Mouse (Mus musculus) cerebellum, postnatal 36 days (tissue): Measurements from ENCODE around the gene Rrm1.
"Not testable (repeated sequence)": the region's sequence is repeated elsewhere in the genome, so short reads cannot be mapped to it uniquely, and the experiment has no call there.

Source experiments
- DNase-seq, 2 experiments: peaks; one replicate each; pipeline ENCODE4 v3.0.0; 2021 to 2022; ENCODE audit warnings: mixed read lengths in 2 of 2

Gene Rrm1

DNA sequence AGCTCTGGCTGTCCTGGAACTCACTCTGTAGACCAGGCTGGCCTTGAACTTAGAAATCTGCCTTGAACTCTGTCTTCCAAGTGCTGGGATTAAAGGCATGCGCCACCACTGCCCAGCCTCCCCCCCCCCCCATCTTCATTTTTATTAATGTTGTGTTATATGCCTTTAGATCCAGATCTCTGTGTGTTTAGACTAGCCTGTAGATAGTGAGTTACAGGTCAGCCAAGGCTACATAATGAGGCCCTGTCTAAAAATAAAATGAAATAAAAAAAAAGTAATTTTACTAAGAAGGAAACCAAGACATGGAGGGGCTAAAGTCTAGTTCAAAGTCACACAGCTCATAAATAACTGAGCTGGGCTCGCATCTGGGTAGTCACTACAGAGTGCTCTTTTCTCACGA lies 37.4 kb downstream of the Rrm1 start:
- no peak for DNase-seq

DNA sequence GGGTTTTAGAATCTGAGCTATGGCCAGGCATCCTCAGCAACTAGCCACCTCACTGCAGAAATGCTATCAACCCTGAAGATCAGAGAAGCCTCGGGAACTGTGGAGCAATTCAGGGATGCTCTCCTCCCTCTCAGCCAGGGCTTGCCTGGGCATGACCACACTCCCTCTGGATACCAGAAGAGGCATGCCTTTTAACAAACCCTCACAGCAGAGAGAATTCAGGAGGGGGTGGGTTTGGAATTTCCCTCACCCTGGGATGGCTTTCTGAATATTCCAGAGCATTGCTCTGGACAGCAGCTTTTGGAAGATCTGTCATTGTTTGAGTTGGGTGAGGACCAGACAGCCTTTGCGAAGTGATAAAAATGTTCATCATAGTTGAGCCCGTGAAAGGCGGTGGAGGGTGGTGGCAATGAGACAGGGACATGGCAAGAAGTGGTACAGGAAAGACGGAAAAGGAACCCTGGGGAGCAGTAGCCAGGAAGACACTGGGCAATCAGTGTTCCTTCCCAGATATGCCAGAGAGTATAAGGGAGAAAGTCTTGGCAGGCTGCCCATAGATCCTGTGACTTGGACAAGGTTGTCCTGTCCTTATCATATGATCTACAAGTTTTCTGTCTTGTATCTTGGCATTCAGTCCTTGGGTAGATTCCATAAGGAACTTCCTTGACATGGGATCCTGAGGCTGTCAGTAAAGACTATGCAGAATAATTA lies 38.0 kb downstream of the Rrm1 start:
- no peak for DNase-seq

DNA sequence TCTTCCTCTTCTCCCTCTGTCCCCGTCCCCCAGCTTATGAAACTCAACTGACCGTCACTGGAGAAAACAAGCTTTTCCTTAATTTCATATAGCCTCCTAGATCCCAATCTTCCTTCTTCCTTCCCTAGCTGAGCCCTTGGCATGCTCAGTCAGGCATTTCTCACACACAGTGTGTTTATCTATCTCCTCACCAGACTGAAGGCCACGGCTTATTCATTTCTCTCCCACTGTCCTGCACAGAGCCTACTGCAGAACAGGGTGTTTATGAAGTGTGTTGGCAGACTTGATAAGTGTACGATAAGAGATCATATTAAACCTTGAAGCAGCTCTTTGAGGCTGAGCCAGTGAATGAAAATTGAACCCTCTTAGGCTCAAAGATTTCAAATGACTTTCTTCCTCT lies 39.3 kb downstream of the Rrm1 start:
- DNase-seq: no peak

DNA sequence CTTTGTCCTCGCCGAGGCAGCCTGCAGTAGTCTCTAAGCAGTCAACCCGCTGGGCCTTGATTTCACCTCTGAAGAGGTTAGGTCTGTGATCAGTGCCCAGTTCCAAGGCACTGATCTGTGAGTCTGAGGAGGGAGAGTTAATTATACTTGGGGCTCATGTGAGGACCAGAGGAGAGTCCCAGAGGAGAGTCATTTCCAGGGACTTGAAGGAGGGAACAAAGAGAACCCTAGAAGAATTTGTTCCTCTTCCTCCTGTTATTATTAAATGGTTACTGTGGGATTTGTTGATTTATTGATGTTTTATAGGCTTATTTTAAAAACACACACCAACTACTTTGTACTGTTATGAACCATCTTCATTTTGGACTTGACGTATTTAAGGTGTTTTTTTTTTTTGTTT lies 40.1 kb downstream of the Rrm1 start, which contains the start of gene Olfr543:
Olfr543 (minus strand) TSS at position 101 of the 400 bp plus-strand sequence.
- no peak for DNase-seq

DNA sequence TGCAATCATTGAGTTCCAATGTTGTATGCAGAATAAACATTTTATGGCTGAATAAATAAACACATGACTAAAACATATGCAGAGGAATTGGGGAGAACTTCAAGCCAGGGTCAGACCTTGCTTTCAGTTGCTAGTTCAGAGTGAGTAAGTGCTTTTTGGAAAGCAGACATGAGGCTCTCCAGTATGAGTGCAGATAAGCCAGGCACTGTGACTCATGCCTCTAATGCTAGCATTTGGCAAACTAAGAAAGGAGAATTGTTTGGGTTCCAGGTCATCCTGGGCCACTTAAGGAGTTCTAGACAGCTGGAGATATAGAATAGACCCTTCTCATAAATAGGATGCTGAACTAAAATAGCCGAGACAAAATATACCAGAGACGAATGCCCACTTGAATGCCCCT lies 42.2 kb downstream of the Rrm1 start:
- no peak for DNase-seq

DNA sequence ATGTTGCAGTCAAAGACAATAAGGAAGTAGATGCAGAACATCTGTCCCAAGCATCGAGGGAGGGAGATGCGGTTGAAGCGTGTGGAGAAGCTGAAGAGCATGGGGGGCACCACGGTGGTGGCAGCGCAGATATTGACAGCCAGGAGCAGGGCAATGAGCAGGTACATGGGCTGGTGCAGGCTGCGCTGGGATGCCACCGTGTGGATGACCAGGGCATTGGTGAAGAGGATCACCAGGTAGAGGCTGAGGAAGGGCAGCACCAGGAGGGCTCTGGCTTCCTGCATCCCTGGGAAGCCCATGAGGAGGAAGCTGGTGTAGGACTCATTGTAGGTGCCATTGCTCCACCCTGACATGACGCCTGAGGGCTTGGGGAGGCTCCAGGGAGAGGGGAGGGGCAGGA lies 43.3 kb downstream of the Rrm1 start:
- DNase-seq: not testable (repeated sequence)

DNA sequence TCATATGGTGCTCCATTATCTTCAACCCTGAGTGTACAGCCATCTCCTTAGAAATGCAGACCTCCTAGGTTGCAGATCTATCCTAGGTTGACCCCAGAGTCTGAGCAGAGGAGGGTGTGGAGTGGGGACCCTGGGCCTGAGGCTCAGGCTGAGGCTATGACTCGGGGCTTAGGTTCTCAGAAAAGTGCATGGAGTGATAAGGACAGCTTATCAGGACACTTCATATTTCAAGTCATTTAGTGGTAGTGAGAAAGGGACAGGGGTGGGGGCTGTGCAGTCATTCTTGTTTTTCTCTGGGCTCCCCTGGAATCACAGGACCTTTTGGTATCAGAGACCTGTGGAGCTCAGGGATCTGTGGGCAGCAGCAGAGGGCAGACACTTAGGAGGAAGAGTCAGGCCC lies 44.6 kb downstream of the Rrm1 start:
- DNase-seq: no peak

DNA sequence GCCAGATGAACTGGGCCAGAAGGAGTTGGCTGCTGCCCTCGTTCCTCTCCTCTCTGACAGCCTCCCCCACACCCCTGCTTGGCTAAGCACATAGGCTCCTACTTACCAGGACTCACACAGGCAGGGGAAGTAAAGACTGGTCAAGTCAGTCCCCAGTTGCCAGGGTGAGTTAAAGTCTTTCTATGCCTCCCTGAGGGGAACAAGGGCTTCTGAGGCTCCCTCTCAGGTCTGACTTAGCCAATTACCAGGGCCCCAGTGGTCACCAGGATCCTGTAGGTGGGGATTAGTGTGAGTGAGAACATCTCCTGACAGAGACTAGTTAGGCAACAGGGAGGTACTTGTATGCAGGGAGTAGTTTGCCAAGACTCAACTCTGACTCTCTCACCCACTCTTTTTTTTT lies 46.7 kb downstream of the Rrm1 start, which contains the start of gene Olfr544:
Olfr544 (minus strand) TSS at position 153 of the 400 bp plus-strand sequence.
- no peak for DNase-seq

DNA sequence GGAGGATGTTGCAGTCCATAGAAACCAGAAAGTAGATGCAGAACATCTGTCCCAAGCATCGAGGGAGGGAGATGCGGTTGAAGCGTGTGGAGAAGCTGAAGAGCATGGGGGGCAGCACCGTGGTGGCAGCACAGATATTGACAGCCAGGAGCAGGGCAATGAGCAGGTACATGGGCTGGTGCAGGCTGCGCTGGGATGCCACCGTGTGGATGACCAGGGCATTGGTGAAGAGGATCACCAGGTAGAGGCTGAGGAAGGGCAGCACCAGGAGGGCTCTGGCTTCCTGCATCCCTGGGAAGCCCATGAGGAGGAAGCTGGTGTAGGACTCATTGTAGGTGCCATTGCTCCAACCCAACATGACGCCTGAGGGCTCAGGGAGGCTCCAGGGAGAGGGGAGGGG lies 52.9 kb downstream of the Rrm1 start:
- DNase-seq: not testable (repeated sequence)

DNA sequence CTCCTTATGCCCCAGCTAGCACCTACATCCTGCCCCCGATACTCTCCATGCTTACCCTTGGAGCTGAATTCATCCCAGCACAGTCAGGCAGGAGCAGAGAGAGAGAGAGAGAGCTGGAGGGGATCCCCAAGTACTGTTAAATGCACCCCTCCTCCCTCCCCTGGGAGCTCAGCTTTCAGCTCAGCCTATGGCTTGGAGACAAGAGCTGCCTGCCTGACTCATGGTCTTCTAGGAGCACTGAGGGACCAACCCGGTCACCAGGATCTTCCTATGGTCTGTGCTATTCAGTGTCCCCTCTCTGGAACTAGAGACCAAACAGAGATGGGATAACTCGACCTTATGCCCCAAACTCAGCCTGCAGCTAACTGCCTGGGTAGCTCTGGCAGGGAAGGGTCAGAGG lies 58.0 kb downstream of the Rrm1 start, which contains the start of gene Olfr545:
Olfr545 (minus strand) TSS at position 101 of the 400 bp plus-strand sequence.
- no peak for DNase-seq

DNA sequence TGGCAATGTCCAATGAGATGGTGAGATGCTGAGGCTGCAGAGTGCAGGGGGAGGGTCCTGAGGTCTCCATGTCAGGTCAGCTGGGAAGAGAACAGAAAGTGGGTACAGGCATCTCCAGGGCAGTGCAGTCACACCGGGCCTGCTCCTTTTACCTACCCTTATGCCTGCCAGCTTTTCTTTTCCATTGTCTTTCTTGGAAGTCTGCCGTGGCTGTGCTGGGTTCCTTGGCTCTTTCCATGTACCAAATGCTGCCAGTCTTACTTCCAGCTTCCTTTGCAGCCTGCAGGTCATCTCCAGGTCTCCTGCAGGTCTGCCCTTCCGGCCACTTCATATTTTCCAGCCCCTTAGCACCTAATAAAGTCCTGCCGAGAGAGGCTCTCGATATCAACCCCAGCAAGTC lies 60.5 kb downstream of the Rrm1 start:
- peak; percentile 35 to 50 for DNase-seq

DNA sequence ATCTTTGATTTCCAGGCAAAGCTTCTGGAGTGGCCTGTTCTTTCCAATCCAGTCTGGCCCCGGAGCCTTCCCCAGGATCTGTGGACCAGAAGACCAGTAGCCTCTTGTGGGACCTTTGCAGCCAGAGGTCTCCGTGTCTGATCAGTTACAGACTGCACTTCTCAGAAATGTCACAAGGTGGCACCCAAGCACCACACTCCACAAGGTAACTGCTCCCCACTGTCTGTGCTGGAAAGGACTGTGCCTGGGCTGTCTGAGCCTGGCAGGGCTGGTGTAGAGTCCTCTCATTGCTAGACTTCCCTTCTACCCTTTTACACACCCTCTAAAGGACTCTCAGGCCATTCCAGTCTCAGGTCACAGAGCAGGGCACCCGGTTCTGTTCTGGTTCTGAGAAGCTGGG lies 65.4 kb downstream of the Rrm1 start:
- peak; percentile 78 to 87 for DNase-seq

DNA sequence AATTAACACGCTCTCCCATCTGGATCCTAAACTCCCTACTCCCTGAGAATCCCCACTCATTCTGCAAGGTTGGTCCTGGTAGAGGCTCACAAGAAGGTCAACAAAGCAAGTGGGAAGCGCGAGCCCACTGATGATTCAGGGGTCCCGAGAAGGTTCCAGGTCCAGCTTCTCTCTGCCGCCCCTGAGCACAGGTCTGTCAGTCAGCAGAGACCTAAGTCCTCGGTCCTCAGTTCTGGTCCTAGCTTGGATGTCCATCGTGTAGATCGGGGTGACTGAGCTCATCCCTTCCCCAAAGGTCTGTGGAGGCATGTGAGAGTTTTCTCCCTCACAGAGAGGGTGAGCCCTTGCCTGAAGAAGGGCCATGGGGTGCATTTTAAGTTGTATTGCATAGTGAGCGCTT lies 66.6 kb downstream of the Rrm1 start:
- DNase-seq: no peak

DNA sequence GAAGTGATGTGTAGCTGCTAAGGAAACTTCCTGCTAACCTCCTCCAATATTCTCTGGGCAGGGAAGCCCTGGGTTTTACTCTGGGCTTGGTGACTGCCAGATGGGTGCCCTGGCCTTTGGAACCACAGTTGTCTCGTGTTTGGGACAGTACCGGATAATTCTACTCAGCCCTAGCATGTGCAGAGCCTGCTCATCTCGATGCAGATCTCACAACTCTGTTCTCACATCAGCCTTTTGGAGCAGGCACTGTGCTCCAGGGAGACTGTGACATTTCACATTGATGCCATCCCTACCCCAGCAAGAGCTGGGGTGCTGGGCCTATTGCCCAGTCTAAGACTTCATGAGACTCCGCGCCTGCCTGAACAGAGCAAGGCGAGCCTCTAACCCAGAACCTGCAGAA lies 67.2 kb downstream of the Rrm1 start:
- DNase-seq: no peak

DNA sequence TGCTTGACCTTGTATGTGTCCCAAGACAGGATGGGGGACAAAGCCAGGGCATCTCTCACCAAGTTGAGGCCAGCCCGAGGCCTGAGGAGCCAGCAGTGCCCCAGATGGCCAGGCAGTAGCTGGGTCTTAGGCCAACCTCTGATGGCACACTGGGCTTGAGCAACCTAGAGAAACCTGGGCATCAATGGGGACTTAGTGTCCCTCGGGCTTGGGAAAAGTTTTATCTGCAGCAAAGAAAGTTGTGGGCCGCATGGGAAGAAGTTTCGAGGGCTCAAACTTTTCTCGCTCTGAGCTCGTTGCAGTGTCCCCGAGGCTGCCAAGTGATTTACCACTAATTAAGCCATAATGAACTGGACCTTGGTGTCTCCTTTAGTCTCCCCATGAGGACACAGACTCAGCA lies 68.2 kb downstream of the Rrm1 start:
- no peak for DNase-seq

DNA sequence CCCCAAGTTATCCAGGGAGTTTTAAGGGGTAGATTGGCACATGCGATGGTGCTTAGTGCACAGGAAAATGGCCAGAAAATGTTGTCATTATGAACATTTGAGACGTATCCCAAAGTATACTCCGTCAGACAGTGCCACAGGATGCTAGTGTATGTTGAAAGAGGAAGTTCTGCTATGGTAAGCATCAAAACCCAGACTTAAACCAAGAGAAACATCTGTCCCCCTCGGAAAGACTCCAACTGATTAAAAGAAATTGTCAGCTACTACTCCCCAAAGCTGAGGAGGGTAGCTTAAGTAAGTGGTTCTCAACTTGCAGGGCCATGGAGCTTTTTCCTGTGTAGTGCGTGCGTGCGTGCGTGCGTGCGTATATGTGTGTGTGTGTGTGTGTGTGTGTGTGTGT lies 70.4 kb downstream of the Rrm1 start:
- no peak for DNase-seq

DNA sequence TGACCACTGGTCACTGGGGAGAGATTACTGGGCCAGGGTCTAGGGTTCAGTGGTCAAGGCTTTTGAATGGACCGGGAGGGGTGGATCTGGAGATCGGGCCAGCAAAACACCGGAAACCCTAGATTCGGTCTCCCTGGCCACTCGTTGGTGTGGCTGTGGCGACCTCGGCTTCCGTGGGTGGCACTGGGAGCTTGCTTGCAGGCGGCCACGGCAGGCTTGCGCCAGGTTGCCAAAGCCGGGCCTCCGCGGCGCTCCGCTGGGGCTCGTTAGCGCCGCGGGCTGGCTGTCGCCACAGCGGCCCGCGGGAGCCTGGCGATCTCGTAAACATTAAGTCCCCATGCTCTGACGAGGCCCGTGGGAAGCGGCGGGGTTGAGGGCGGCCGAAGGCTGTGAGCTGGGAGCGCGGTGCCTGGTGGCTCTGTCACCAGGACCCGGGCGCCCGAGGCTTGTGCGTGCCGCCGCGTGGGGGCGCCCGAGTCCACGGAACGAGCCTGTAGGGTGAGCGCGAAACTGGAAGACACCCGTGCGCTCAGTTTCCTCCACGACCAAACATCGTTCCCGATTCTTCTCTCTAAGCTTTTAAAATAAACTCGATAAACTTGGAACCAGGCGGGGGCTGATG lies 71.4 kb downstream of the Rrm1 start:
- peak; percentile 87 to 90 for DNase-seq

DNA sequence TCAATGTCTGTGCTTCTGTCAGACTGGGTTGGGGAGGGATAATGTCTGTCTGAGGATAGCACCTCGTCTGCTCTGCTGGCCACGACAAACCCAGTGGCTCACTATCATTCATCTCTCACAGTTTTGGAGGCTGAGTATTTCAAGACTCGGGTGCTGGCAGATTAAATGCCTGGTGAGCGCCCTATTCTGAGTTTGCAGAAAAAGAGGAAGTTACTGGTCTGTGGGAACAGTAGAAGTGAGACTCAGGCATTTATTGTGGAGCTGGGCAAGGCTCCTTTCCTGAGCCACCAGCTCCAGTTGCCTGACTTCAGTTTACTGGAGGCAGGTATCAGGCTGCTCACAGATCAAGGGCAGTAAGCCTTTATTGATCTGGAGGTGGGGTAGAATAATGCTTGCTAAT lies 72.6 kb downstream of the Rrm1 start:
- DNase-seq: no peak

DNA sequence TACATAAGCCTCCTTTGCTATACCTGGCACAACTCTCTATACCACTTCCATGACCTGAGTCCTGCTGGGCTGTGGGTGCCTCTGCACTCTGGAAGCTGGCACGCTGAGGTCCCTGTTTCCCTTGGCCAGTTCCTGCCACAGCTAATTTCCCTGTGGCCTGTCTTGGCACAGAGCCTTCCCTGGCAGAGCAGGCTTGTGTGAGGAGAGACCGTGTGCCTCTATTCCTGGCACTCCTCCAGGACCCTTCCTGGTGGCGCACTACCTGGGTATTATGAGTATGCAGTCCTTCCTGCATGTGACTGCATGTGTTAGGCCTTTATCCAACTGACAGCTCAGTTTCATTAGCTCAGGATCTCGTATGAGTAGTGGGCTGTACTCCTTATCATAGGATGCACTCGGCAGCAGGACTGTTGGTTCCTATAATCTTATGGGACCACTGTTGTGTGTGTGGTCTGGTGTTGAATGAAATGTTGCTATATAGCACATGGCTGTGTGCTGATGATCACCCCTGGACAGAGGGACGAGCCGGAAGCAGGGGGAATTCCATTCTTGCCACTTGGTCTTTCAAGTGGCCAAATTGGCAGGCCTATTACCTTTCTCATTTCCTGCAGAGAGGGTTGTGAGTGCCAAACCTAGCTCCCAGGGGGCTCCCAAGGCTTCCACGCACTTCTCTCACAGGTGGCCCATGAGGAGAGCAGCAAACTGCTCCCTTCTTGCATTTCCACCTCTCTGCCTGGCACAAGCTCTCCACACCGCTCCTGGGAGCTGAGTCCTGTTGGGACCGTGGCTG lies 75.0 kb downstream of the Rrm1 start:
- peak; percentile 46 to 54 for DNase-seq

DNA sequence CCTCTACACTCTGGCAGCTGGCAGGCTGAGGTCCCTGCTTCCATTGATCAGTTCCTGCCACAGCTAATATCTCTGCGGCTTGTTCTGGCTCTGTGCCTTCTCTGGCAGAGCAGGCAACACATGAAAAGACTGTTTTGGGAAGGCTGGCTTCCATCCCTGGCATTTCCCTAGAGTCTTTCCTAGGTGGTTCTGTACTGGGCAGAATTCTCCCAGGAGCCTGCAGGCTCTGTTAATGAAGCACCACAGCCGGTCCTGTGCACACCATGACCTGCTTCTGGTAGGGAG lies 75.5 kb downstream of the Rrm1 start:
- no peak for DNase-seq
